Mouse (Mus musculus): ENCODE measurements around the gene Micu2. TPM values are rescaled to one million over a fixed set of nuclear protein-coding genes. Genes with fewer than 3 reads are reported as not detected.
A peak's percentile ranks its signal among the peaks of the same experiment; 100 is the strongest.

Gene Micu2
- polyA plus RNA-seq, 2 experiments: 13.6 to 25.6 TPM

- Histone ChIP-seq H3K4me1 (replicated peaks; ENCODE audit: control insufficient read depth in 2 of 2, insufficient read depth in 2 of 2, low read length in 1 of 2) (peaks cover 3 to 5% of the 10 kb centered on the region in 2 experiments; a peak in 3 of 4 replicates), H3K27ac (peak overlapping the region; percentile 34; the same call in 1 of the 2 replicates), H3K9ac (replicated peaks) (peak overlapping the region; percentile 82), H3K27me3 (ENCODE audit: control insufficient read depth, insufficient read depth, low read length) (no peaks in the 10 kb centered on the region), H3K9me3 (ENCODE audit: control insufficient read depth, low read length) (no peaks in the 10 kb centered on the region), H3K4me2 (ENCODE audit: low read depth) (peak overlapping the region; percentile 98), H3K36me3 (replicated peaks; ENCODE audit: control insufficient read depth, insufficient read depth, low read depth) (no peaks in the 10 kb centered on the region), H3K4me3 (ENCODE audit: insufficient read depth in 1 of 2, low read depth in 2 of 2, low read length in 2 of 2) (peak overlapping the region; percentile 77 to 85)
- no peak; the same call in 1 of the 2 replicates for ATAC-seq (ENCODE audit: insufficient read depth)
- WGBS (ENCODE audit: insufficient replicate concordance): under 1% methylated on average over 37 of the region's 37 CpGs
- TF ChIP-seq EP300 (IDR thresholded peaks at IDR 0.05; ENCODE audit: low read depth) (no peak), CTCF (IDR thresholded peaks at IDR 0.05; ENCODE audit: low read depth) (no peak)
- no peak for DNase-seq (ENCODE audit: low read depth in 3 of 3, low spot score in 3 of 3)
Measured at GRCm38 (mm10) chr14:57889541-57890010, 109.5 kb downstream of the Micu2 start.

- Histone ChIP-seq H3K4me3 (ENCODE audit: insufficient read depth in 1 of 2, low read depth in 2 of 2, low read length in 2 of 2) (no peak overlapping the region), H3K9ac (replicated peaks) (no peak overlapping the region), H3K27ac (no peak overlapping the region), H3K9me3 (ENCODE audit: control insufficient read depth, low read length) (no peaks in the 10 kb centered on the region), H3K36me3 (replicated peaks; ENCODE audit: control insufficient read depth, insufficient read depth, low read depth) (no peaks in the 10 kb centered on the region), H3K4me2 (ENCODE audit: low read depth) (no peak overlapping the region), H3K4me1 (replicated peaks; ENCODE audit: control insufficient read depth in 2 of 2, insufficient read depth in 2 of 2, low read length in 1 of 2) (peaks cover 3 to 5% of the 10 kb centered on the region in 2 experiments; a peak in 3 of 4 replicates), H3K27me3 (ENCODE audit: control insufficient read depth, insufficient read depth, low read length) (no peaks in the 10 kb centered on the region)
- DNase-seq (ENCODE audit: low read depth in 3 of 3, low spot score in 3 of 3) (no peak), ATAC-seq (ENCODE audit: insufficient read depth) (no peak)
- TF ChIP-seq EP300 (IDR thresholded peaks at IDR 0.05; ENCODE audit: low read depth): no peak
- no peak for TF ChIP-seq CTCF (IDR thresholded peaks at IDR 0.05; ENCODE audit: low read depth)
- WGBS (ENCODE audit: insufficient replicate concordance): 31% methylated on average over 8 of the region's 8 CpGs
Measured at GRCm38 (mm10) chr14:57887171-57887570, 111.9 kb downstream of the Micu2 start.

DNA sequence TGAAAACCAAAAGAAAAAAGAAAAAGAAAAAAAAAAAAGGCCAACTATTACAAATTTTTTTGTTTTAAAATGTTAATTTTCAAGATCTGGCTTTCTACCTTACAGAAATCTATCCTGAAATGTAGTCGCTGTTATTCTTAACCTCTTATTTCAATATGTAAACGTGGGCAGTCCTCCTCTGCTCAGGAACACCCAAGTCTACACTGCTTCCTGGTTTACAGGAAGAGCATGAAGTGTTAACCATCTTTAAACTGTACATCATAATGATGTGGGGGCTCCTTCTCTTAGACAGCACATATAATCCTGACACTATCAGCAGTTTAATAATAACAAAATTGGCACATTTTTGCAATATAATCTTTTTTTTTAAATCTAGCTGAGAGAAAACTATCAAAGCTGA lies 113.0 kb downstream of the Micu2 start:
- peaks cover 3 to 5% of the 10 kb centered on the region in 2 experiments; a peak in 3 of 4 replicates for H3K4me1 ChIP-seq (replicated peaks; ENCODE audit: control insufficient read depth in 2 of 2, insufficient read depth in 2 of 2, low read length in 1 of 2)
- no peak for DNase-seq (ENCODE audit: low read depth in 3 of 3, low spot score in 3 of 3)
- H3K9ac ChIP-seq (replicated peaks): no peak overlapping the region
- H3K9me3 ChIP-seq (ENCODE audit: control insufficient read depth, low read length): no peaks in the 10 kb centered on the region
- H3K27ac ChIP-seq: no peak overlapping the region
- 50% methylated on average over 2 of the region's 2 CpGs for WGBS (ENCODE audit: insufficient replicate concordance)
- ATAC-seq (ENCODE audit: insufficient read depth): no peak
- no peak overlapping the region for H3K4me2 ChIP-seq (ENCODE audit: low read depth)
- H3K27me3 ChIP-seq (ENCODE audit: control insufficient read depth, insufficient read depth, low read length): no peaks in the 10 kb centered on the region
- TF ChIP-seq EP300 (IDR thresholded peaks at IDR 0.05; ENCODE audit: low read depth): no peak
- no peak for TF ChIP-seq CTCF (IDR thresholded peaks at IDR 0.05; ENCODE audit: low read depth)
- H3K4me3 ChIP-seq (ENCODE audit: insufficient read depth in 1 of 2, low read depth in 2 of 2, low read length in 2 of 2): no peak overlapping the region
- H3K36me3 ChIP-seq (replicated peaks; ENCODE audit: control insufficient read depth, insufficient read depth, low read depth): no peaks in the 10 kb centered on the region

DNA sequence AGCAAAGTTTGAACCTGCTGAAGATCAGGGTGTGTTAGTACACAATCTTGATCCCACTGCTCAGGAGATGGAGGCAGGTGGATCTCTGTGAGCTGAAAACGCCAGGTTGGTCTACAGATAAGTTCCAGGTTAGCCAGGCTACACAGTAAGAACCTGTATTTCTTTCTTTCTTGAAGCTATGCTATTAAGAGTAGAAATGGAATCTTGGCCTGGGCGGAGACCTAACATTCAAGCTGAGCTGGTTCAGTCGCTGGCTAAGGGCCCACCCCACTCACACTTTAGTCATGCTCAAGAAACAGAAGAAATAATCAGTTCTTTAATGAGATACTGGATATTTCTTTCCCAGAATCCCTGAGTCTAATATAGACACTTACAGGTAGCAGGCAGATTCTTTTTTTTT lies 115.7 kb downstream of the Micu2 start:
- no peak for DNase-seq (ENCODE audit: low read depth in 3 of 3, low spot score in 3 of 3)
- Histone ChIP-seq H3K4me2 (ENCODE audit: low read depth) (no peak overlapping the region), H3K9ac (replicated peaks) (no peak overlapping the region), H3K27me3 (ENCODE audit: control insufficient read depth, insufficient read depth, low read length) (no peaks in the 10 kb centered on the region), H3K27ac (no peak overlapping the region), H3K36me3 (replicated peaks; ENCODE audit: control insufficient read depth, insufficient read depth, low read depth) (no peaks in the 10 kb centered on the region), H3K4me1 (replicated peaks; ENCODE audit: control insufficient read depth in 2 of 2, insufficient read depth in 2 of 2, low read length in 1 of 2) (peaks cover 0 to 3% of the 10 kb centered on the region in 2 experiments; a peak in 2 of 4 replicates), H3K9me3 (ENCODE audit: control insufficient read depth, low read length) (no peaks in the 10 kb centered on the region), H3K4me3 (ENCODE audit: insufficient read depth in 1 of 2, low read depth in 2 of 2, low read length in 2 of 2) (no peak overlapping the region)
- 64% methylated on average over 3 of the region's 3 CpGs for WGBS (ENCODE audit: insufficient replicate concordance)
- TF ChIP-seq EP300 (IDR thresholded peaks at IDR 0.05; ENCODE audit: low read depth) (no peak), CTCF (IDR thresholded peaks at IDR 0.05; ENCODE audit: low read depth) (no peak)
- no peak for ATAC-seq (ENCODE audit: insufficient read depth)

- 36% methylated on average over 4 of the region's 4 CpGs for WGBS (ENCODE audit: insufficient replicate concordance)
- H3K4me1 ChIP-seq (replicated peaks; ENCODE audit: control insufficient read depth in 2 of 2, insufficient read depth in 2 of 2, low read length in 1 of 2): peaks cover 0 to 3% of the 10 kb centered on the region in 2 experiments; a peak in 2 of 4 replicates
- no peak overlapping the region for H3K9ac ChIP-seq (replicated peaks)
- ATAC-seq (ENCODE audit: insufficient read depth) (no peak), DNase-seq (ENCODE audit: low read depth in 3 of 3, low spot score in 3 of 3) (no peak)
- no peak overlapping the region for H3K27ac ChIP-seq
- no peaks in the 10 kb centered on the region for H3K36me3 ChIP-seq (replicated peaks; ENCODE audit: control insufficient read depth, insufficient read depth, low read depth)
- H3K4me3 ChIP-seq (ENCODE audit: insufficient read depth in 1 of 2, low read depth in 2 of 2, low read length in 2 of 2): no peak overlapping the region
- no peak overlapping the region for H3K4me2 ChIP-seq (ENCODE audit: low read depth)
- H3K27me3 ChIP-seq (ENCODE audit: control insufficient read depth, insufficient read depth, low read length): no peaks in the 10 kb centered on the region
- H3K9me3 ChIP-seq (ENCODE audit: control insufficient read depth, low read length): no peaks in the 10 kb centered on the region
- TF ChIP-seq CTCF (IDR thresholded peaks at IDR 0.05; ENCODE audit: low read depth): no peak
- no peak for TF ChIP-seq EP300 (IDR thresholded peaks at IDR 0.05; ENCODE audit: low read depth)
Measured at GRCm38 (mm10) chr14:57882720-57883119, 116.3 kb downstream of the Micu2 start.

Data from liver, embryonic 14.5 days (tissue).